Mouse (Mus musculus) erythroid progenitor cell, adult 5-6 weeks (primary cell): ENCODE measurements around the gene Fam24a. TPM values are rescaled to one million over a fixed set of nuclear protein-coding genes. Genes with fewer than 3 reads are reported as not detected.

Experiments used
- ATAC-seq: replicated peaks from 2 replicates; pipeline ENCODE4 v1.8.0; 2016; ENCODE audit warnings: moderate number of reproducible peaks, mild to moderate bottlenecking, moderate TSS enrichment, inconsistent platforms; ENCODE audit not compliant: poor library complexity, low FRiP score, severe bottlenecking
- total RNA-seq, 2 experiments: library from RNA; stranded (forward) in 1 of 2; stranded (reverse) in 1 of 2; fragments of 150-400 nt in 1 of 2; fragments of 186-747, 209-891 nt in 1 of 2; gene quantifications; 2 replicates each; pipeline versions ENCODE4 v1.2.3 to v1.2.4; 2015 to 2017; ENCODE audit warnings: low replicate concordance in 2 of 2

The Fam24a gene
- total RNA-seq, 2 experiments from 2014 or later = not detected

- no peak for ATAC-seq
Measured at GRCm38 (mm10) chr7:131371880-131372651, 38.4 kb downstream of the Fam24a start.

Other genes with a start within 250 kb of the Fam24a start
- not detected in 2 replicates for gene 4933402N03Rik, start 187.6 kb upstream of the Fam24a start, total RNA-seq (2015; ENCODE audit: low replicate concordance)
- not detected in 2 replicates for gene 4933402N03Rik, start 187.6 kb upstream of the Fam24a start, total RNA-seq (2017; ENCODE audit: low replicate concordance)
- gene 5430419D17Rik, start 159.5 kb upstream of the Fam24a start, total RNA-seq (2015; ENCODE audit: low replicate concordance) = not detected in 2 replicates
- gene 5430419D17Rik, start 159.5 kb upstream of the Fam24a start, total RNA-seq (2017; ENCODE audit: low replicate concordance) = not detected in 2 replicates
- not detected in 2 replicates for gene Cuzd1, start 11.6 kb upstream of the Fam24a start, total RNA-seq (2015; ENCODE audit: low replicate concordance)
- gene Cuzd1, start 11.6 kb upstream of the Fam24a start, total RNA-seq (2017; ENCODE audit: low replicate concordance) = not detected in 2 replicates
- gene Fam24b, start 4.3 kb upstream of the Fam24a start, total RNA-seq (2015; ENCODE audit: low replicate concordance) = not detected in 2 replicates
- not detected in 2 replicates for gene Fam24b, start 4.3 kb upstream of the Fam24a start, total RNA-seq (2017; ENCODE audit: low replicate concordance)
- 4.3 and 9.2 TPM in 2 replicates for gene 2310057M21Rik, start 28.9 kb downstream of the Fam24a start, total RNA-seq (2015; ENCODE audit: low replicate concordance)
- gene 2310057M21Rik, start 28.9 kb downstream of the Fam24a start, total RNA-seq (2017; ENCODE audit: low replicate concordance) = 5.6 and 6.0 TPM in 2 replicates
- gene Pstk, start 37.3 kb downstream of the Fam24a start, total RNA-seq (2015; ENCODE audit: low replicate concordance) = 3.6 and 15.9 TPM in 2 replicates
- gene Pstk, start 37.3 kb downstream of the Fam24a start, total RNA-seq (2017; ENCODE audit: low replicate concordance) = 3.3 and 4.5 TPM in 2 replicates
- 53.3 and 72.9 TPM in 2 replicates for gene Ikzf5, start 76.7 kb downstream of the Fam24a start, total RNA-seq (2015; ENCODE audit: low replicate concordance)
- 46.1 and 50.6 TPM in 2 replicates for gene Ikzf5, start 76.7 kb downstream of the Fam24a start, total RNA-seq (2017; ENCODE audit: low replicate concordance)
- 1.7 and 10.1 TPM in 2 replicates for gene Acadsb, start 76.7 kb downstream of the Fam24a start, total RNA-seq (2015; ENCODE audit: low replicate concordance)
- gene Acadsb, start 76.7 kb downstream of the Fam24a start, total RNA-seq (2017; ENCODE audit: low replicate concordance) = 12.9 and 18.9 TPM in 2 replicates
- gene Hmx3, start 209.0 kb downstream of the Fam24a start, total RNA-seq (2015; ENCODE audit: low replicate concordance) = not detected in 2 replicates
- not detected in 2 replicates for gene Hmx3, start 209.0 kb downstream of the Fam24a start, total RNA-seq (2017; ENCODE audit: low replicate concordance)
- not detected in 2 replicates for gene Hmx2, start 214.9 kb downstream of the Fam24a start, total RNA-seq (2015; ENCODE audit: low replicate concordance)
- not detected in 2 replicates for gene Hmx2, start 214.9 kb downstream of the Fam24a start, total RNA-seq (2017; ENCODE audit: low replicate concordance)
- 177 and 201 TPM in 2 replicates for gene Bub3, start 226.4 kb downstream of the Fam24a start, total RNA-seq (2015; ENCODE audit: low replicate concordance)
- 147 and 174 TPM in 2 replicates for gene Bub3, start 226.4 kb downstream of the Fam24a start, total RNA-seq (2017; ENCODE audit: low replicate concordance)